Mouse (Mus musculus): ENCODE results near the gene Tas2r118. TPM values are rescaled to one million over a fixed set of nuclear protein-coding genes. Genes with fewer than 3 reads are reported as not detected.

The Tas2r118 gene
- polyA plus RNA-seq (2012; rRNA removed) = not detected in 2 replicates

GRCm38 (mm10) chr6:23969960-23970359 lies at the start of gene Tas2r118:
TSS of gene Tas2r118 (minus strand) at chr6:23970060.

Other genes with a start within 250 kb of the Tas2r118 start
- gene Cadps2, start 130.6 kb downstream of the Tas2r118 start, polyA plus RNA-seq (2012; rRNA removed) = 9.5 and 11.4 TPM in 2 replicates
- 0.05 and 0.12 TPM in 2 replicates for gene Slc13a1, start 198.0 kb upstream of the Tas2r118 start, polyA plus RNA-seq (2012; rRNA removed)